Mouse (Mus musculus) hindbrain, embryonic 11.5 days (tissue): ENCODE results near the gene Timmdc1. TPM values are rescaled to one million over a fixed set of nuclear protein-coding genes. Genes with fewer than 3 reads are reported as not detected.

Experiments
- ATAC-seq: fragments of 200-750 bp; cut with Nextera tagmentation; 2 replicates; pipeline ENCODE4 v1.8.0; 2017; ENCODE audit warnings: mild to moderate bottlenecking, moderate TSS enrichment, moderate library complexity; ENCODE audit not compliant: low FRiP score
- DNase-seq: peaks from one replicate; pipeline ENCODE4 v3.0.0-alpha.2; 2015; ENCODE audit warnings: low spot score
- H3K27ac ChIP-seq: fragments of 300-500 bp; sonication (generic); 2 replicates; pipeline ENCODE4 v1.5.1; 2014; ENCODE audit warnings: mild to moderate bottlenecking, low read depth, low read length
- H3K27me3 ChIP-seq: fragments of 300-500 bp; sonication (generic); 2 replicates; pipeline ENCODE4 v1.6.1; 2014; ENCODE audit warnings: mild to moderate bottlenecking, low read length, moderate library complexity, mixed read lengths; ENCODE audit not compliant: control insufficient read depth, insufficient read depth
- H3K36me3 ChIP-seq: fragments of 300-500 bp; sonication (generic); 2 replicates; pipeline ENCODE4 v1.6.1; 2014; ENCODE audit warnings: mild to moderate bottlenecking, low read length, moderate library complexity, mixed read lengths; ENCODE audit not compliant: control insufficient read depth, insufficient read depth
- H3K4me1 ChIP-seq: fragments of 300-500 bp; sonication (generic); replicated peaks from 2 replicates; pipeline ENCODE4 v1.6.1; 2014; ENCODE audit warnings: low read length, mixed read lengths; ENCODE audit not compliant: control insufficient read depth, insufficient read depth
- H3K4me2 ChIP-seq: fragments of 300-500 bp; sonication (generic); replicated peaks from 2 replicates; pipeline ENCODE4 v1.6.1; 2014; ENCODE audit warnings: mild to moderate bottlenecking, low read depth, low read length
- H3K4me3 ChIP-seq: fragments of 300-500 bp; sonication (generic); 2 replicates; pipeline ENCODE4 v1.5.1; 2014; ENCODE audit warnings: low read depth, low read length
- H3K9ac ChIP-seq: fragments of 300-500 bp; sonication (generic); 2 replicates; pipeline ENCODE4 v1.6.1; 2014; ENCODE audit warnings: low read depth, low read length
- H3K9me3 ChIP-seq: fragments of 300-500 bp; sonication (generic); 2 replicates; pipeline ENCODE4 v1.6.1; 2016; ENCODE audit warnings: low read length; ENCODE audit not compliant: control insufficient read depth
- WGBS: fragments of 180-500 bp; shearing (Covaris S2); extraction: QIAGEN DNeasy Blood & Tissue Kit; methylation state at CpG from one replicate; pipeline ENCODE4 v1.1.7; 2014; 5-methylcytosine and 5-hydroxymethylcytosine counted together
- polyA plus RNA-seq: library from polyadenylated mRNA; unstranded; fragments of >200 nt; fragmentation: Nextera tagmentation; extraction: Ambion mirVana; gene quantifications from 2 replicates; pipeline ENCODE4 v1.2.1, GENCODE M21; 2014

Gene Timmdc1
- polyA plus RNA-seq, 1 experiment from 2014 or later: 35.6 TPM

DNA sequence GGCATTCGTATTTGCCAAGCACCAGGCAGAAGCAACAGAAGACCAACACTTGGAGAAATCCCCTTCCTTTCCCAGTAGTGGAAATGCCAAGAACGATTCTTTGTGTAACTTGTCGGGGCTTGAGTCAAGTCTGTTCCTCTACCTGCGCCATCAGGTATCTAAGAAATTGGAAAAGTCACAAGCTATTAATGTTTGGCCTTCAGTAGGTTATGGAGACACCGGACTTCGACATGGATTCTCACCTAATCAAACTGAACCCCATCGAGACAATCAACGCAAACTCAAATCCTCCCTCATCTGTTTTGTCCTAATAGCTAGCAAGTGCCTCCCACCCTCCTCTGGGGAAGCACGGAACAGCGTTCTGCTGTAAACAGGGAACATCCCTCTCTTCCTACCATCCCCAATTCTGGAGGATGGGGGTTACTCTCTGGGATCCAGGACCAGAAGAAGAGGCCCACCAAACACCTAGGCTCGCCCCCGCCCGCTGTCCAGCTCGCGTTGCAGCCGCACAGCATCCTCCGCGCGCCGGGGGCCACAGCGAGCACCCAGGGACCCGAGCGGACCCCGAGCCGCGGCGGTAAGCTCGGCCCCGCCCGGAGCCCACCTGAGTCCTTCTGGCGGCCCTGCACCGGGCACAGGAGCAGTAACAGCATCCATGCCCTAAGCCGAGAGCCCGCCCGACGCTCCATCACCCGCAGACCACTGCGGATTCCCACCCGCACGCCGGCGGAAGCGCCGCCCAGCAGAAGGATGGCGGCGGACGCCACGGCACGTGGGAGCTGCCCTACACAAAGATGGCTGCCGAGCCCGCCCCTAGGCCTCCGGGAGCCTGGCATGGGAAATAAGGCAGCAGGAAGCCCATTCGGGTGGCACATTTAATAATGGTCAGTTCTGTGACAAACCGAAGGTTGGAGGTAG, 27.3 kb upstream of the Timmdc1 start, which contains the start of gene Poglut1:
Gene Poglut1, minus strand, starts transcription at position 780 of the 918 bp plus-strand sequence.
- Histone ChIP-seq H3K9ac (peak within 1 kb of the TSS; percentile 97), H3K4me1 (peaks cover 4% of the 10 kb centered on the region), H3K36me3 (no peaks in the 10 kb centered on the region), H3K4me2 (peak within 1 kb of the TSS; percentile 78), H3K27ac (peak within 1 kb of the TSS; percentile 68), H3K4me3 (peak within 1 kb of the TSS; percentile 92), H3K27me3 (no peaks in the 10 kb centered on the region), H3K9me3 (no peaks in the 10 kb centered on the region)
- ATAC-seq (peak; percentile 93), DNase-seq (peak; percentile 84)
- 3% methylated on average over 54 of the region's 54 CpGs for WGBS

DNA sequence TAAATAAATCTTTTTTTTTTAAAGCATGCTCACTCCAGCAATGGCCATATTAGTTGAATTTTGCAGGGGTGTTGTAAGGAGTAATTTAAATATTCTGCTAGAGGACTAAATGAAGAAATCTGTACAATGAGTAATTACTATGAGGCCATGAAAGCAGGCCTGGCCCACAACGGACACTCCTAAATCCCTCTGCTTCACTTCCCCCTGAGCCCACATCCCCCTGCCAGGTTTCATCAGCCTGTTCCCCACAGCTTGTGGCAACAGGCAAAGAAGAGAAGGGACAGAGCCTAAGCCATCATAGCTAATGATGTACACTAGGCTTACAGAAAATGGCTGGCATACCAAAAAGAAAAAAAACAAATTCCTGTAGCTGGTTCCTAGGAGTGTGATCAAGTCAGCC, 25.5 kb upstream of the Timmdc1 start:
- H3K9ac ChIP-seq: no peak overlapping the region
- H3K36me3 ChIP-seq: no peaks in the 10 kb centered on the region
- DNase-seq (no peak), ATAC-seq (no peak)
- WGBS: 94% methylated on average over 1 of the region's 1 CpGs
- no peak overlapping the region for H3K4me3 ChIP-seq
- no peaks in the 10 kb centered on the region for H3K27me3 ChIP-seq
- H3K9me3 ChIP-seq: no peaks in the 10 kb centered on the region
- peaks cover 4% of the 10 kb centered on the region for H3K4me1 ChIP-seq
- H3K27ac ChIP-seq: no peak overlapping the region
- no peak overlapping the region for H3K4me2 ChIP-seq

DNA sequence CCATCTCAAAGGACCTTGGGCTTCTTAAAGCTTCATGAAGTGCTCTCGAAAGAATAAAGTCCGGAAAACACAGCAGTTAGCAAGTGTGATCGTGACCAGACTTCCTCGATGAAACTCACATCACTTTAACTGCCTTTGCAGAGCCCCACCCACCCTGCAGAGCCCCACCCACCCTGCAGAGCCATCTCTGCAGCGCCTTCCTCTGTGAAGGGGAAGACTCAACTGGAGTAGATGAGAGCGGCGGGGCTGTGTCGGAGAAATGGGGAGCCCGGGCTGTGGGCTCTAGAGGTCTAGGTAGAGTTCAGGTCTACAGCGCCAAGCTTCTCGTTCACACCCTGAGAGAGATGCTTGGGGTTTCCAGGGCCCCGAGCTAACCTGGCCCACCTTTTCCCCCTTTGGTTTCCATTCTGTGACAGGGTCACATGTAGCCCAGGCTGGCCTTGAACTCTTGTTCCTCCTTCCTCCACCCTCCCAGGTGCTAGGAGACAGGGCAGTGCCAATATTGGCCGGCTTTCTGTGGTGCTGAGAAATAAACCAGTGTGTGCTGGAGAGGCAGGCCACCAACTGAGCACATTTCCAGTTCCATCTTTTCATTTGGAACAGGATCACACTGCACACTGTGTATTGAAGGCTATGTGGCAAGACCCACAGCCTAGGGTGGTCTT, 16.4 kb upstream of the Timmdc1 start:
- Histone ChIP-seq H3K9me3 (no peaks in the 10 kb centered on the region), H3K9ac (no peak overlapping the region), H3K27ac (no peak overlapping the region), H3K36me3 (peaks cover 5% of the 10 kb centered on the region), H3K4me3 (no peak overlapping the region), H3K4me1 (no peaks in the 10 kb centered on the region), H3K27me3 (no peaks in the 10 kb centered on the region), H3K4me2 (no peak overlapping the region)
- WGBS: 95% methylated on average over 13 of the region's 13 CpGs
- DNase-seq (no peak), ATAC-seq (no peak)

DNA sequence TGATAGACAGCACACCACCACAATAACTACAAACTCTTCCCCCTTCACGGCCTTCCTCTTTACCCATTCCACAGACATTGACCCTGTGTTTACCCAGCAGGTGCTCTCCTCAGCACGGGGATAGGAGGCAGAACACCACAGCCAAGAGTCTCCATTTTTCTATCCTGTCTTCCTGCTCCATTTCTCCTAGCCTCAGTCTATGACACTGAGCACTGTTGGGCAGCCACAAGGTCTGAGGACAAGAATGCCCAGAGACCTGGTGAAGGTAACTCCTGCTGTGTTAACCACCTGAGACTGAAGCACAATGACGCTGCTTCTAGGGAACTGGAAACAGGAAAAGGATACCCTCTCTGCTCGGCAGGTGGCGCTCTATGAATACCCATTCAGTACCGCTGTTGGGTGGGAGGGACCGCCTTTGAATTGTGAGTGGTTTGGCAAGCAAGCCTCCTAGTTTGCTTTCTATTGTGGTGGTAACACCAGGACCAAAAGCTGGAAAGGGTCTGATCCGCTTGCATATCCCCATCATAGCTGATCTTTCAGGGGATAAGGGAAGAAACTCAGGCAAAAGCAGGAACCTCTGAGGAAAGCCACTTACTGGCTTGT, 14.2 kb upstream of the Timmdc1 start:
- H3K36me3 ChIP-seq: no peaks in the 10 kb centered on the region; the same call in 1 of the 2 replicates
- H3K9ac ChIP-seq: no peak overlapping the region
- H3K4me2 ChIP-seq: no peak overlapping the region
- ATAC-seq (no peak), DNase-seq (peak; percentile 77)
- no peak overlapping the region for H3K4me3 ChIP-seq
- no peaks in the 10 kb centered on the region for H3K27me3 ChIP-seq
- H3K9me3 ChIP-seq: no peaks in the 10 kb centered on the region
- H3K27ac ChIP-seq: no peak overlapping the region
- H3K4me1 ChIP-seq: no peaks in the 10 kb centered on the region
- WGBS: 55% methylated on average over 8 of the region's 8 CpGs

DNA sequence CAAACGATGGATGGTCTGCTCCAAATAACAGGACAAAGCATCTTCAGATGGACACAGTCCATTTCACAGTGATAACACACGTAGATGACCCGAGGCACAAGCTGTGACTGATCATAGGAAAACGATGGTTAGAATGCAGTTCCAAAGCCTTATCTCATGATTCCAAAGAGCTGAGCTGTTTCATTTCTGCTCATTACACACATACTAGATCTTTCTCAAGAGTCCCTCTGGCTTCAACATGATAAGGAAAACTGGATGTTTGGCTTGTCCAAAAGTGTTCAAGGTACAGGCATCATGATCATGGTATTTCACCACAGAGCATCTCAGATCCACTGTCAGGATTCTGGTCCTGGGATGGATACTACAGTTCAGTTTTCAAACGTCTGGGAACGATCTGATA, 3.8 kb upstream of the Timmdc1 start:
- peaks cover 22% of the 10 kb centered on the region for H3K36me3 ChIP-seq
- 86% methylated on average over 6 of the region's 6 CpGs for WGBS
- DNase-seq (no peak), ATAC-seq (no peak)
- no peak overlapping the region for H3K4me2 ChIP-seq
- no peaks in the 10 kb centered on the region for H3K9me3 ChIP-seq
- no peak overlapping the region for H3K27ac ChIP-seq
- no peaks in the 10 kb centered on the region for H3K27me3 ChIP-seq
- H3K9ac ChIP-seq: no peak overlapping the region
- no peaks in the 10 kb centered on the region; the same call in 1 of the 2 replicates for H3K4me1 ChIP-seq
- no peak overlapping the region for H3K4me3 ChIP-seq

DNA sequence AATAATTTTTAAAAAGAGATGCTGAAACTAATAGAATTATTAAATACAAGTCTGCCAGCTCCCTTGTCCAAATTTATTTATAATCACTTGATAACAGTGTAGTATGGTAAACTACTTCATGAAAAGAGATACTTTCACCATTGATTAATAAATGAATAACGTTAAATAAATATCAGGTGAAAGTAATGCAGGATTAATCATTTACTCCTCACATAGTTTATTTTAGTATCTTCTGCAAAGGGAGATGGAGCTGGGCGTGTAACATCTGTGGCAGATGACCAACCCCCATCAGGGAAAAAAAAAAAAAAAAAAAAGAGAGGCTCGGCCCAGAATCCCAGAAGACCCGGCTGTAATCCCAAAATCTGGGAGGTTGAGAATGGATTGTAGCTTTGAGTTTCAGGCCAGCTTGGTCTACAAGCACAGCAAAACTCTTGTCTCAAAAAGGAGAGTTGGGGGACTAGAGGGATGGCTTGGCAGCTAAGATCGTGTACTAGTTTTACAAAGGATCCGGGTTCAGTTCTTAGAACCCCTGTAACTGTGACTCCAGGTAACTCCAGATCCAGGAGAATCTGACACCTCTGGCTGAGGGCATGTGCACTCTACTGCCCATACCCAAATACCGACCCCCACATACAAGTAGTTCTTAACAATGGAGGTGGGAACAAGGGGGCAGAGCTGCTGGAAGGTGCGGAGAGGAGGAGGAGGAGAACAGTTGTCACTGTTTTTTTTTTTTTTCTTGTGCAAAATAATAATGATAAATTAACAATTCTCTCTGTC, 1.1 kb downstream of the Timmdc1 start:
- H3K4me2 ChIP-seq: peak overlapping the region; percentile 66
- H3K27ac ChIP-seq: no peak overlapping the region
- DNase-seq: peak; percentile 4

DNA sequence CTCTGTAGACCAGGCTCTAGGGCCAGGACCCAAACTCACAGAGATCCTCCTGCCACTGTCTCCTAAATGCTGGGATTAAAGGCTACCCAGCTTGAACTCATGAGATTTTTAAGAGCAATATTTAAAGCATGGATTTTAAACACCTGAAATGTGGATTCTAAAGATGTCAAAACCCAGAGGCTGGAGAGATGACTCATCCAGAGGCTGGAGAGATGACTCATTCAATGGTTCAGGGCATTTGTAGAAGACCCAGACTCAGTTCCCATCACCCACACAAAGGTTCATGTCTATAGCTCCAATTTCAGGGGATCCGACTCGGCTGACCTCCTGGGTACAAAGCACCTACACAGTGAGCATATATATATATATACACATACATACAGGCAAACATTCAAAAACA, 3.3 kb downstream of the Timmdc1 start:
- no peak overlapping the region for H3K4me3 ChIP-seq
- no peaks in the 10 kb centered on the region for H3K27me3 ChIP-seq
- no peak overlapping the region for H3K27ac ChIP-seq
- ATAC-seq: no peak
- no peak overlapping the region for H3K4me2 ChIP-seq
- H3K9ac ChIP-seq: no peak overlapping the region
- H3K9me3 ChIP-seq: no peaks in the 10 kb centered on the region
- no peaks in the 10 kb centered on the region; the same call in 1 of the 2 replicates for H3K4me1 ChIP-seq
- H3K36me3 ChIP-seq: no peaks in the 10 kb centered on the region
- DNase-seq: no peak
- 96% methylated on average over 2 of the region's 2 CpGs for WGBS

More for the DNA sequence above, 1.1 kb downstream of the Timmdc1 start:
- Histone ChIP-seq H3K9ac (peak overlapping the region; percentile 15), H3K9me3 (no peaks in the 10 kb centered on the region), H3K4me1 (no peaks in the 10 kb centered on the region; the same call in 1 of the 2 replicates), H3K27me3 (no peaks in the 10 kb centered on the region), H3K36me3 (peaks cover 7% of the 10 kb centered on the region; the same call in 1 of the 2 replicates), H3K4me3 (peak overlapping the region; percentile 98)
- 43% methylated on average over 8 of the region's 8 CpGs for WGBS
- ATAC-seq: no peak

DNA sequence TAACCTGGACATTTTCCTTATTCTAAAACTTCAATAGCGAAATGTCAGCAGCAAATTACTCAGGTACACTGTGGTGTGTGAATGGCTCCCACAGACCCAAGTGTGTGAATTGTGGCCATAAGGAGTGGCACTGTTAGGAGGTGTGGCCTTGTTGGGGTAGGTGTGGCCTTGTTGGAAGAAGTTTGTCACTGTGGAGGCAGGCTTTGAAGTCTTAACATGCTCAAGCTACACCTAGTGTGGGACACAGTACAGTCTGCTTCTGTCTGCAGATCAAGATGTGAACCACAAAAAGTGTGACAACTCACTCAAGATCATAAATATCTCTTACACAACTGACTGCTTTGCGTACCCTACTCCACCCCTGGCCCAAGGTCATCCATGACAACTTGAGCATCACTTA, 11.6 kb downstream of the Timmdc1 start:
- no peaks in the 10 kb centered on the region for H3K9me3 ChIP-seq
- 99% methylated on average over 2 of the region's 2 CpGs for WGBS
- no peaks in the 10 kb centered on the region for H3K27me3 ChIP-seq
- no peak overlapping the region for H3K9ac ChIP-seq
- no peak for ATAC-seq
- H3K4me2 ChIP-seq: no peak overlapping the region
- peaks cover 5% of the 10 kb centered on the region for H3K36me3 ChIP-seq
- no peaks in the 10 kb centered on the region for H3K4me1 ChIP-seq
- no peak overlapping the region for H3K27ac ChIP-seq
- no peak for DNase-seq
- no peak overlapping the region for H3K4me3 ChIP-seq
